Mouse (Mus musculus) ovary, adult 18-20 months (tissue): ENCODE measurements around the gene Ptms.
"Not testable (repeated sequence)": the region's sequence is repeated elsewhere in the genome, so short reads cannot be mapped to it uniquely, and the experiment has no call there.

Source experiments
- DNase-seq: peaks from one replicate; pipeline ENCODE4 v3.0.0; 2022; ENCODE audit warnings: low spot score, mixed read lengths

The Ptms gene

DNA sequence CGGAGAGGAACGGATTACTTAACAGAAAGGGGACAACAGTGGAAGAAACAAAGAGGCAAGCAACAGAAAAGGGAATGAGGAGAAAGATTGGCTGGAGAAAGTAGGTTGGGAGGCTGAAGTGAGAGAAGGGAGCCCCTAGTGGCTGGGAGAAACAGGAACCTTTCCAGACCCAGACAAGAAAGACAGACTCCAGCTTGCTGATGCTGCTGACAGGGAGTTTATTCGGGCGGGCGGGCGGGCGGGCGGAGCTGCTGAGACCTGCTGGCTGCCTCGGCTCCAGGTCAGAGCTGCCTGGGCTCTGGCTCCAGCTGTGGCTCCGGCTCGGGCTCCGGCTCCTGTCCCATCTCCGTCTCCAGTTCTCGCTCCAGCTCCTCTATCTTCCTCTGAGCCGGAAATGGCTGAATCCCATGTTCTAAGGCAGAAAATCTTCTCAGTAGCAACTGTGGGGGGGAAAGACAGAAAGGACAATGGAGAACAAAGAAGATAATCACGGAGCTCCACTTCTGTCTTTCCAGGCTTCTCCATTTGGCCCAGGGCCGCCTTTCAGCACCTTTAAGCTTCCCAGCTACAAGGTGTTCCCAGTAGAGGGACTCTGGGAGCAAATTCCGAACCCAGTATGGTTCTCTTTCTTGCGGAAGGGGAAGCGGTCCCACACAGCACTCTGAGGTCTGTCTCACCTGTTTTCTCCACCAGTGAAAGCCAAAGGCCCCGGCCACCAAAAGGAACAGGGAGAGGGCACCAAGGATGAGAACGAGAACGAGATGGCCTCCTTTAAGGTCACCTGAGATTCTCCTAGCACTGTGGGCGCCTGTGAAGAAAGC is 15.5 kb downstream of the Ptms start:
- peak; percentile 66 for DNase-seq

DNA sequence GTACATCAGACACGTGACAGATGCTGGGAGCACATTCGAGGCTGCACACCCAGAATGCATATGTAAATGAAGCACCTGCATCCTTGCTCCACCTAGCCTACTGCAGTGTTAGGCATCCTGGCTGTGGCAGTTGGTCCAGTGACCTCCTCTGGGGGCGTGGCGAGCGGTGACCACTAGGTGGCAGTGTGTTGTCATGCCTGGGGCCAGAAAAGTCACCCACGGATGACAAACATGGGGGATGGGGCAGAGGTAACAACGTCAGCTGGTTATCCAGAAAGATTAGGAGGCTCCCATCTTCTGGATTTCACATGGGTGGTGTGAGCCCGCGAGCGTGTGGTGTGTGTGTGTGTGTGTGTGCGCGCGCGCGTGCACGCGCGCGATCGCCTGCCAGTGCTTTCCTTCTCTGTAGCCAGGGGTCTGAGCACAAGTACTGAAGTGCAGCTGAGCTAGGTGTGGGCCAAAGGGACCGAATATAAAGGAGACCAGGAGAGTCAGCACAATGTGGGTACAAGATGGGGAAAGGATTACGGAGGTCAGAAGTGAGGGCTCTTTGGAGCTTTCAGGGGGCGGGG is 16.2 kb downstream of the Ptms start:
- peak; percentile 85 for DNase-seq

DNA sequence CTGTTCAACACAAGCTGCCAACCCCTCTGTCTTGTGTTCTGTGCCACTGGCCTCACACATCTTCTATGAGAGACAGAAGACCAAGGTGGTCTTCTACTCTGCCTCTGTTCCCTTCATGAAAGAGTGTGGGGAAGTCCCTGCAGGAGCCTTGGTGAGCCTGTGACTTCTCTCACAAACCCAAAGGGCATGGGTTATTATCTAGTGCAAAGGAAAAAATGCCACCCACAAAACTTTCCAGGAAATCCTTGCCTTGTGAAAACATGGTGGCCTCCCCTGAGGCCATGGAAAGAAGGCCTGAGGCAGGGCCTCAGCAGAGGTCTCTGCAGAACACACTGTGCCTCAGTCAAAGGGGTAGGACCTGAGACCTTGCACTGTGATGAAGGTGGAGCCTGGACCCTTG is 18.1 kb downstream of the Ptms start:
- no peak for DNase-seq

DNA sequence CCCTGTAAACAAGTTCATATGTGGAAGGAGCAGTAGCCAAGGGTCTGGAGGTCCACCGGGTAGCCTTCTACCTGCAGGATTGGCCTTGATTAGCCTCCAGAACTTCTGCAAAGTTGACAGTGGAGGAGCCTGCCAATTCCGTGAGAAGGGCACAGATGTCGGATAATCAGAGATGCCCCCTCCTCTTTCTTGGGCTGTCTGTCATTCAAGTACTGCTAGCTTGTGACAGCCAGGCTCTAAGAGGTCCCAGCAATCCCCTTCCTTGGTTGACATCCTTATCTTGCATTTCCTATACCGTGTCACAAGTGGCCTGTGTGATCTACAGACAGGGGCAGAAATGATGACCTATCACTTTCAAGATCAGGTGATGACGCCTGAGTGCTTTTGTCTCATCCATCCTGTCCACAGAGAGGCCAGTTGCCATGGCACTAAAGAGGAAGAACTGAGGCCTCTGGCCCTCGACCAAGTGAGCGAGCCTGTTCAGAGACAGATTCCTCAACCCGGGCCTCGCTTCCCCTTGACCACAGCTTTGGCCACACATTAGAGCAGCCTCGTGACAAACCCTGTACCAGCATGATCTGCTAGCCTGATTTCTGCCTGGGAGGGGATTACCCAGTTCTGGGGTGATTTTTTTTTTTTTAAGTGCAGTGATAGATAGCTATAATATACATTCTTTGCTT is 19.0 kb downstream of the Ptms start:
- DNase-seq, result no peak

DNA sequence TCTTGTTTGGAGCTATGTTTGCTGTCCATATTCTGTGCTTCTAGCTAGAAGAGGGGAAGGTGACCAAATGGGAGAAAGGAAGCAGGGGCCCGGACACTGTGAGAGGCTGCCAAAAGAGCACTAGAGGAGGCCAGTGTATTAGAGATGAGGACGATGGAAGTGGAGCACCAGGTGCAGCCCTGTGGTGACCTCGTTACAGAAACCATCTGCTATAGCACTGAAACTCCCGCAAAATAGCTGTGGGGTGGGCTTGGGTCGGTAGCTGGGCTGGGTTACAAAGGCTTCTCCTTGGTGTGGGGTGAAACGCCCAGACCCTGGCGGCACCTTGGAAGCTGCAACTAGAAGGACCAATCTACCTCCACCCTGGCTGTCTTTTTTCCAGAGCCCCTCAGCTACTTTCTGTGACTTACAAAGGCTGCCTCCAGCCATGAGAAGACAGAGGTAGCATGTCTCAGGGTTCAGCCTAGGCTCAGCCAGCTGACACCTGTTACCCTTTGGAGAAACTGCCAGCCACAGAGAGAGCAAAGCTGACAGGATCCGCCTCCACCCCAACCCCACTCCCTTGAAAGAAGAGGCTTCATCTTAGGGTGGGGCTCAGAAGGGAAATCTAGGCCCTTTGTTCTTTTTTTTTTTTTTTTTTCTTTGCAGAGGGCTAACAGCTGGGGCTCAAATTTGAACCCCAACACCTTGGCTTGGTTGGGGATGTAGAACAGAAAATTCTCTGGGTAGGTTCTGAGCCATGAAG is 19.7 kb downstream of the Ptms start:
- no peak for DNase-seq

DNA sequence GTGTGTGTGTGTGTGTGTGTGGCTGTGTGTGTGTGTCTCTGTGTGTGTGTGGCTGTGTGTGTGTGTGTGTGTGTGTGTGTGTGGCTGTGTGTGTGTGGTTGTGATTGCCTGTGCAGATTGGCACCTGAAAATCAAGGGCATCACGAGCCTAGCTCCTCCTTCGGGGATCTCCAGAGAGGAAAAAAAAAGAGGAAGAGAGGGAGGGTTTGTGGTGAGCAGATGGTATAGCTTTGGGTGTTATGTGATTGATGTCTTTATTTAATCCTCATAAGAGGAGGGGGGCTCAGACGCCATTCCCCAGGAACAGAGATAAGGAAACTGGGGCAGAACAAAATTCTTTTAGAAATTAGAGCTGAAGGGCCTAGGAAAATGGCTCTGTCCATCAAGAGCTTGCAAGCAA is 21.5 kb downstream of the Ptms start:
- no peak for DNase-seq

DNA sequence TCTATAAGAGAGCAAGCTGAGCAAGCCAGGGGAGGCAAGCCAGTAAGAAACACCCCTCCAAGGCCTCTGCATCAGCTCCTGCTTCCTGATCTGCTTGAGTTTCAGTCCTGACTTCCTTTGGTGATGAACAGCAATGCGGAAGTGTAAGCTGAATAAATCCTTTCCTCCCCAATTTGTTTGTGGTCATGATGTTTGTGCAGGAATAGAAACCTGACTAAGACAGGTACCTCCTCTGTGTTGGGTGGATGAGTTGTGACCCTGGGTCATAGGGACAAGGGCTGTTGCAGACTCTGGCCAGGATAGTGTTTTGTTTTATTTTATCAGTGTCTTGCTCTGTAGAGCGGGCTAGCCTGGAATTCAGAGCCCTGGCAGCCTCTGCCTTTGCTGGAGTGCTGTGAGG is 25.8 kb downstream of the Ptms start:
- not testable (repeated sequence) for DNase-seq

DNA sequence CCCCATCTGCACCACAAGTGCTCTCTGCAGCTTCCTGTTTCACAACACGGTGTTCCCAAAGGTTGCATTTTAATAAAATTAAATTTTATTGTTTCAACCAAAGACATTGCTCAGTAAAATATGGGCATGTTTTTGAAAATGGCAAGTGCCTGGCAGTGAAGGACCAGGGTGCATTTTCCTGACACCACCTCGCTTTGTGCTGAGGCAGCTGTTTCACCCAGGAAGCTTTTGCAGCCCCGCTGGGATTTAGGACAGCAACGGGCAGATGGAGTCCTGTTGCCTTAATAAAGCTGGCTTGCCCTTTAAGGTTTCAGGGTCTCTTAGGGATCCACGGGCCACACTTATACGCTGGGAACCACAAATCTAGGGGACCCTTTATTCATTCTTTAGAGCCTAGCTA is 28.9 kb downstream of the Ptms start:
- DNase-seq, result no peak

DNA sequence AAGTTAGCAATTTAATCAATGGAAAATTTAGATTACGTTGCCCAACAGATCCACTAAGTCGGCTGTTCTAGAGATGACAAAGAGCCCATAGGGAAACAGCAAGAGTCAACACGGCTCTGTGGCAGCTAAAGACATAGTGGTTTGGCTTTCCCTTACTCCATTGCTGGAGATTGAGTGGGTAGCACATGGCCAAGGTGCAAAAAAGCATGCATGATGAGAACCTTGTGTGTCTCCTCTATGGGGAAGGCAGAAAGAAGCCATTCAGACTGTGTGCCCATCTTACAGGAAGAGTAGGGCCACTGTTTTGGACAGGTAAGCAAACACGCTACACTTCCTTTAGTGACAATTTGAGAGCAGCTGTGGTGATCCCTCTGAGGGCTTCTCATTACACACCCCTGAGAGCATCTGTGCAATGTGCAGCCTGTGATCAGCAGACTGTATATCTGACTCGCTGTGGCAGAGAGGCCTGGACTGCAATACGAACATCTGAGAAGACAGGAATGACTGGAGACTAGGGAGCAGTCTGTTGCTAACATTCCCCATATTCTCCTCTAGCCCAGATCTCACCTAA is 31.3 kb downstream of the Ptms start:
- no peak for DNase-seq

DNA sequence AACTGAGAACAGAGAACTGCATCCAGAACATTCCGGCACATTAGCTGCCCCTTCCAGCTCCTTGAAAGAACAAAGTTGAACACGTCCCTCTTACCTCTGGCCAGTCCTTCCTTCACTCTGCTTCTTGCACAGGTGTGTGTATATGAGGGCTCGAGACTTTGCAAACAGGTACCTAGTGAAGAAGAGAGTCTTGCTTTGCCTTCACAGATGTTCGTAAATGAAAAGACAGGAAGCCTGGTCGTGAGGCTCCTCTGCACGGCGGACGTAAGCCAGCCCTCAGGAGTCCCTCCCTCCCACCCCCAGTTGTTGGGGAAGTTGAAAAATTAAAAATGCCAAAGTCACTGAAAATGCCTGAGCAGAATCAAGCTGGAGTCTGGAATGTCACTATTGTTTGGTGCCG is 31.9 kb downstream of the Ptms start, which contains the start of gene Cd4:
TSS of gene Cd4 (minus strand) at position 236 of the 400 bp plus-strand sequence.
- no peak for DNase-seq

DNA sequence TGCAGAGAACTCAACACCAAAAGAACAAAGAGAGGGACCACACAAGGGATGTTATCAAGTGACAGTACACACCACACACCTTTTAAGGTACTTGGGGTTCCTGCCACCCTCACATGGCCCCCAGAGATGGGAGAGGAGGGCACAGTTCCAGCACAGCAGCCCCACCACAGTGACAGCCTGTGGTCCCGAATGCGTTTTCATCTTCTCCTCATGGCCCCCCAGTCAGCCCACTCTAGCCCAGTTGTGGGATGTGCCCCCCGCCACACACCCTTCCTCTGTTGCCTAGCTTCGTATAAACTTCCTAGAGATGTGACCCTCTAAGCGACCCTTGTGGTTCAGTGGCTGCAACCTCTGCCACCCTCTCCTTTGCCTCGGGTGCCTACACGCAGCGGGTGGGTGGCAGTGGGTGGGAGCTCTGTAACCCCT is 33.9 kb downstream of the Ptms start:
- DNase-seq, result no peak

DNA sequence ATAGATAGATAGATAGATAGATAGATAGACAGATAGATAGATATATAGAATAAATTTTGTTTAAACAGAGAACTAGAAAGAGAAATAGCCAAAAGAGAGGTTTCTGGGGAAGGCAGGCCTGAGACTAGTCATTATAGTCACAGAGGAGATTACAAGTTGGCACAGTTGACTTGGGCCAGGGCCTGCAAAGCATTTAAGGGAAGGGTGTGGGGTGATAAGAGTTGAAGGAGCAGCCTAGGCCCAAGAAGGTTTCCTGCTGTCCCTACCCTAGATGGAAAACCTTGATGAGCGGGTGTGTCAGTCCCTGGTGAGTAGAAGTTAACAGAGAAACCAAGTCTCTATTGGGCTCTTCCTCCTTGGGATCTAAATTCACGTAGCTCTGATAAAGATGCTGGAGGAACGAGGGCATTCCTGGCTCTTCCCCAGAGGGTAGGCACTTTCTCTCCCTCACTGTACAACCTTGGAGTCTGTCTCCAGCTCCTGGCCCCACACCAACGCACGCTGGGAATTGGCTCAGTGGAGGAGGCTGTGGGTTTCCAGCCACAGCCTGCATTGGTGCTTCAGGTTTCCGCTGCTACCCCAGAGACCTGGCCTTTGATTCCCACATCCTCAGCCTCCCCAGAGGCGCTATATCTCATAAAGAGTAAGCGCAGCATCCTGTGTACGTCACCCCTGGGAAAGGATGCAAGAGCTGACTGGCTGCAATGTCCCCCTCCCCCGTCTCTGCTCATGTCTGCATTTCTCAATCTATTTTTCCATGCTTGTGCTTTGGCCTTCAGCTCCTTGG is 35.0 kb downstream of the Ptms start:
- no peak for DNase-seq

DNA sequence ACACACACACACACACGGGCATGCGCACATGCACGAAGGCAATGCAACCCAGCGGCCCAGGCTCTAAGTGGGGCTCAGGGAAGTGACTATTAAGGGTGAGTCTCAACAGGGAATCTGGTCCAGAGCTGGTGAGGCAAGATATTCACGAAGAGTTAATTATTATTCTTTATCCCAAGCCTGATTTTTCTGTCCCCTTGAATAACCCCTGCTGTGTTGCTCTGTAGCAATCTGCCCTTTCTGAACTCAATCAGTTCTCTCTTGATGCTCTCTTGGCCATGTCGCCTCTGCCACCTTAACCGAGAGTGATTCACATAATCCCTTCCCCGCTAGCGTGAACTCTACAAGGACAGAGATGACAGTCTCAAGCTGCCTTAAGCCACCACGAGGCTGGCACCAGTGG is 36.6 kb downstream of the Ptms start:
- no peak for DNase-seq

DNA sequence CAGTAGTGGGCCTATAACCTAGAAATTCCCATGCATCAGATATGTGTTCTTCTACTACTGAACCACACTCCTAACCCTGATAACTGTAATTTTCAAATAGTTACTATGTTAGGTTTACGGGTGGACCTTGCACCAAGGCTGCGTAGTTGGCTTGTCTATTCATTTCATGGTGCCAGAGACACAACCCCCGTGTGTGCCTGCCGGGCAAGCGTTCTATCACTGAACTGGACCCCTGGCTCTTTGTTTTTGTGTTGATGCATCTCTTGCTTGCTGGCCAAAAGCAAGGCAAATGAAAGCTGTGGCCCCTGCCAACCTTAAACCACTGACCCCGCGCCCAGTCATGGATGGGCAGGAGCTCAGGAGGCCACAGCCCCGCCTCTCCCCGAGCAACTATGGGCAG is 38.1 kb downstream of the Ptms start:
- no peak for DNase-seq

DNA sequence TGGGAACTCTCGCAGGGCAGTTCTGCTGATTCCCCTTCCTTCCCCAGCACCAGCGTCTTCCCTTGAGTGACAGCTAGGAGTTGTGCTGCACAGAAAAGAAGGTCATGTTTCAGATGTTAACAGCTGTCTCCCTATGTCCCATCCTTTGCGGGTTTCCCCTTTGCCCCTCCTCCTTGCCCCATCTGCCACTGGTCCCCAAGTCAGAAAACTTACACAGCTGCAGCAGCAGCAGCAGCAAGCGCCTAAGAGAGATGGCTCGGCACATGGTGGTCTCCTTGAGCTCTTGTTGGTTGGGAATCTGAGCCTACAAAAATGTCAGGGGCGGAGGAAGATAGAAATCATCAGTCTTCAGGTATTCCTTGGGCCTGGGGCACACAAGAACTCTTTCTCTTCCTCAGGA is 40.5 kb downstream of the Ptms start:
- no peak for DNase-seq

DNA sequence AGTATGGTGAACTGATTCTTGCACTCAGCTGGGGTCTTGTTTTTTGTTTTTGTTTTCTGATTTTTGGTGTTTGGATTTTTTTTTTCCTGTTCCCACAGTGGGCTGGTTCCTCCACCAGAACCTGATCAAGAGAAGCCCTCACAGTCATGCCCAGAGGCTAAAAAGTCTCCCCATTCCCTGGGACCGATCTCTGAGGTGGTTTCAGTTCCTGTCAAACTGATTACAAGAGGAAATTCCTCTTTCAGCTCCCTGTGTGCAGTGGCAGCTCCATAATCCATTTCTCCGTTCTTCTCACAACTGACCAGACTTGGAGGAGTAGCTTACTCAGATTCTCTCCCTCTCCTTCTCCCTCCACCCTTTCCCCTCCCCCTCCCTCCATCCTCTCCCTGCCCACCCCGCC is 45.6 kb downstream of the Ptms start:
- no peak for DNase-seq

DNA sequence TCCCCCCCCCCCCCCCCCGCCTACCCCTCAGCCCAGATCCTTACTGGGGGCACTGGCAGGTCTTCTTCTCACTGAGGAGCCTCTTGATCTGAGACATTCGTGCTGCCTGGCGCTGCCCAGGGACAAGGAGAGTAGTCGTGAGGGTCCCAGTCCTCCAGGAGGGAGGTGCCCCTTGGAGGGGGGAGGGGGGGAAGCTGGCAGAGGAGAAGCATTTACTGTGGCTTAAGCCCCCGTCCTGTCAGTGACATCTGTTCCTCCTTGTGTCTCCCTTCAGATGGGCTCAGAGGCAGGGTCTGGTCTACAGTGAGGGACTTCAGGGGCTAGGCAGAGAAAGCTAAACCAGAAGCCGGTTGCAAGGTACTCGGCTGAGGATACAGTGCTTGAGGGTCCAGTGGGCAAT is 53.3 kb downstream of the Ptms start:
- DNase-seq, result no peak

DNA sequence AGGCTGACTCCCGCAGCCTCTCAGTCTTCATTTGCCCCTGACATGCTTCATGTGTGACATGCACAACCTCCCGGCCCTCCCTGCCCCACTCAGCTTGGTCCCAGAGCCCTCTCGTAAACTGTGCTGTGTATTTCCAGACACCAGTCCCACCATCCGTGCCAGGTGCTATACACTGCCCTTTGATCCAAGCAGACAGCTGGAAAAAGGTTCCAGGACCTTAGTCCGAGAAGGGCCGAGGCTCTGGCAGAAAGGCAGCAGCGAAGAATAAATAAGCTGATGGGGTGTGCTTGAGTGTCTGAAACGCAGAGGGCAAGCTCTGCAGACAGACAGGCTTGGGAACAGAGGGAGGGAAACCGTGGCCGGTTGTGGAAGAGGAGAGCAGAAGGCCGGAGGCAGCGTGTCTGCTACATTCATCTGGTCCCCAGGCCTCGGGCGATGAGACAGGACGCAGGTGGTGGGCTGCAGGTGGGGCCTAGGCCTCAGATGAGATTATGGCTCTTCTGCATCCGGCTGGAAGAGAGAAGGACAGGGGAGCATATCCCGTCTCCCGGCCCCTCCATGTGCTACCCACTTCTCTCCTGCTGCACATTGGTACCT is 54.0 kb downstream of the Ptms start:
- DNase-seq, result no peak
